Mouse (Mus musculus) ES-E14 (cell line): ENCODE results near the gene Xrcc6.

Experiments used
- MAFK ChIP-seq: IDR thresholded peaks from 2 replicates; pipeline ENCODE4 v1.6.1; 2014; ENCODE audit warnings: mild to moderate bottlenecking, low read depth, low read length, inconsistent platforms; ENCODE audit not compliant: insufficient read depth
- ZC3H11A ChIP-seq: IDR thresholded peaks from 2 replicates; pipeline ENCODE4 v1.6.1; 2012; ENCODE audit warnings: low read depth, mild to moderate bottlenecking, inconsistent platforms, low read length, borderline replicate concordance
- ZNF384 ChIP-seq: IDR thresholded peaks from 2 replicates; pipeline ENCODE4 v1.6.1; 2012; ENCODE audit warnings: low read depth, low read length, inconsistent platforms

DNA sequence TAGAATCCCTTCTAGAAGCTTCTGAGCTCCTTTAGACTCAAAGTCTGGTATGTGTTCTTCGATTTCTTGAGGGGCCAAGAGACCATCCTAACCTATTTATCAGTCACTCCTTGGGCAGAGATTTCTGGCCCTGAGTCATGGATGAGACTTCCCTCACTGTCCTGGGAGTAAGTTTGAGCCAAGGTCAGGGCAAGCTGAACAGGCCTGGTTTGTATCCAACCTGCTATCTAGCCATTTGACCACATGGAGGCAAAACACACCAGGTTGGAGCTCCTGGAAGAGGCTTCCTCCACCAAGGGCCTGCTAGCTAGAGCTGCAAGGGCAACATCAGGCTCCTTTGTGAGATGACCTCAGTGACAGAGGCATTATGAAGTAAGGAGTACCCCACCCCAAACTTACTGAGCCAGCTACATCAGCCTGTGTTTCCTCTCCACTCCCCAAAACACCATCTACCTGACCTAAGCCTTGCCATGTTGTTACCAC, 71.1 kb downstream of the Xrcc6 start, which contains the start of gene 4930407I10Rik:
- TF ChIP-seq MAFK: no peak
- TF ChIP-seq ZNF384: no peak
- no peak for TF ChIP-seq ZC3H11A
